Mouse (Mus musculus) liver, embryonic 13.5 days (tissue): Measurements from ENCODE around the gene Gmds. TPM values are rescaled to one million over a fixed set of nuclear protein-coding genes. Genes with fewer than 3 reads are reported as not detected.

Experiments used
- ATAC-seq: fragments of 200-750 bp; cut with Nextera tagmentation; 2 replicates; pipeline ENCODE4 v1.8.0; 2017; ENCODE audit warnings: low read depth, mild to moderate bottlenecking, moderate number of reproducible peaks, moderate library complexity
- DNase-seq: peaks from one replicate; pipeline ENCODE4 v3.0.0; 2022
- H3K27ac ChIP-seq: fragments of 300-500 bp; sonication (generic); 2 replicates; pipeline ENCODE4 v1.5.1; 2015; ENCODE audit warnings: moderate library complexity, mild to moderate bottlenecking, inconsistent platforms
- H3K27me3 ChIP-seq: fragments of 300-500 bp; sonication (generic); 2 replicates; pipeline ENCODE4 v1.6.1; 2015; ENCODE audit warnings: mild to moderate bottlenecking, inconsistent platforms
- H3K36me3 ChIP-seq: fragments of 300-500 bp; sonication (generic); 2 replicates; pipeline ENCODE4 v1.6.1; 2015; ENCODE audit warnings: mild to moderate bottlenecking, inconsistent platforms
- H3K4me1 ChIP-seq: fragments of 300-500 bp; sonication (generic); replicated peaks from 2 replicates; pipeline ENCODE4 v1.6.1; 2015; ENCODE audit warnings: inconsistent platforms
- H3K4me2 ChIP-seq: fragments of 300-500 bp; sonication (generic); 2 replicates; pipeline ENCODE4 v1.6.1; 2015; ENCODE audit warnings: inconsistent platforms, mild to moderate bottlenecking, moderate library complexity
- H3K4me3 ChIP-seq: fragments of 300-500 bp; sonication (generic); replicated peaks from 2 replicates; pipeline ENCODE4 v1.5.1; 2015; ENCODE audit warnings: mild to moderate bottlenecking, inconsistent platforms
- H3K9ac ChIP-seq: fragments of 300-500 bp; sonication (generic); 2 replicates; pipeline ENCODE4 v1.6.1; 2015; ENCODE audit warnings: mild to moderate bottlenecking, inconsistent platforms
- H3K9me3 ChIP-seq: fragments of 300-500 bp; sonication (generic); replicated peaks from 2 replicates; pipeline ENCODE4 v1.6.1; 2016; ENCODE audit warnings: inconsistent platforms
- WGBS: fragments of 180-500 bp; shearing (Covaris S2); methylation state at CpG from one replicate; pipeline ENCODE4 v1.1.7; 2015; ENCODE audit not compliant: insufficient replicate concordance; 5-methylcytosine and 5-hydroxymethylcytosine counted together
- polyA plus RNA-seq: library from polyadenylated mRNA; unstranded; fragments of >200 nt; fragmentation: Nextera tagmentation; extraction: Ambion mirVana; gene quantifications from 2 replicates; pipeline ENCODE4 v1.2.1, GENCODE M21; 2015

The Gmds gene
- polyA plus RNA-seq, 1 experiment from 2014 or later: 9.1 TPM

DNA sequence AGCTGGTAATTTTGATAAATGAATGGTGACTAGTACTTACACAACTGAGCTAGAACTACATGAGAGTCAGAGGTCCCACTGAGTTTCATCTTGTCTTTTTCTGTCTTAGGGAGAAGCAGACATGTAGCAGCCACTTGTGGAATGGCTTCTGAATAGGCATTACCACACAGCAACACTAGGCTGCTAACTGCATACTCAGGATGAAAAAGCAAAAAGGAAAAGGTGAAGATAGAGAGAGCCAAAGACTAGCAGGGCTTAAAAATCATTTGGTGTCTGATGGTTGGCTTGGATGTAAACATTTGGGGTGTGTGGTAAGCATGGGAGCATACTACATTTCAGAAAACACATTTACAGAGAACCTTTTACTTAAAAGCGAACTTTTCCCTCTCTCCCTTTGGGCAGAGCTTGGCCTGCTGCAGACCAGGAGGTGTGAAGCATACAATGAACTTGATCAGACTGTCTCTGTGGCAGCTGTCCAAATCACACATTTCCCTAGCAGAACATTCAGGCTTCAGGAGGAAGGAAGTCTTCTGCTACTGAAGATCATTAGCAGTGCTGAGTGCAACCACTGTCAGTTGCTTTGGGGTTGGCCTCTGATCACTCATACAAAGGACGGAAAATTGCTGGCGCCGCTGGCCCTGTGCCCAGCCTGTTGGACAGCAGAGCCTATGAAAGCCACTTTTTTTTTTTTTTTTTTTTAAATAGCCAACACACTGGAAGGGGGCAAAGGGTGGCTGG, 319.9 kb downstream of the Gmds start:
- H3K4me3 ChIP-seq: no peak overlapping the region
- no peaks in the 10 kb centered on the region for H3K27me3 ChIP-seq
- H3K9ac ChIP-seq: no peak overlapping the region
- H3K9me3 ChIP-seq: no peaks in the 10 kb centered on the region
- H3K36me3 ChIP-seq: no peaks in the 10 kb centered on the region
- H3K4me1 ChIP-seq: no peaks in the 10 kb centered on the region
- DNase-seq (peak; percentile 1), ATAC-seq (0 out of 2 replicates have a peak, but pooled peaks have one; percentile 41)
- no peak overlapping the region for H3K27ac ChIP-seq
- no peak overlapping the region for H3K4me2 ChIP-seq
- 48% methylated on average over 4 of the region's 4 CpGs for whole genome bisulfite sequencing

DNA sequence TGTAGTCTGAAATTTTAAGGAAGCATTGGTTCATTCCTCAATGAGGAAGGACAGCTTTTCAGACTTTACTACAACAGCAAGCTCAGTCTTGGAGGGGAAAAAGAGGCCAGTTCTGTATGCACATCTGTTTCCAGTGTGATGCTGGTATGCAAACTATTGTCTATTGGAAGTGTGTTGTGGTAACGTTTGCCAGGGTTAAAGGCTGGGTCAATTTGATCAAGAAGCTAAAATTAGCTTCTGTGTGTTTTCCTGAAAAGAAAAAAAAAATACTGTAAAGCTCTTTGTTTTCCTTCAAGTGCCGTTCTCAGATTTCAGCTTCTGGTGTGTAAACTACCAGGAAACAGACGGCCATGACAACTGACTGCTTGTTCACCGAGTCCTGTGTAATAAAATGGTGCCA, 329.7 kb downstream of the Gmds start:
- Histone ChIP-seq H3K4me3 (no peak overlapping the region), H3K36me3 (no peaks in the 10 kb centered on the region), H3K27me3 (no peaks in the 10 kb centered on the region), H3K4me2 (no peak overlapping the region), H3K9ac (no peak overlapping the region), H3K27ac (no peak overlapping the region), H3K9me3 (no peaks in the 10 kb centered on the region), H3K4me1 (no peaks in the 10 kb centered on the region)
- WGBS: 31% methylated on average over 4 of the region's 4 CpGs
- no peak for ATAC-seq
- no peak for DNase-seq

- ATAC-seq: no peak
- 56% methylated on average over 7 of the region's 7 CpGs for WGBS
These were observed 330.4 kb downstream of the Gmds start for GRCm38 (mm10) chr13:32008116-32008641.

GRCm38 (mm10) chr13:31993391-31993790, 345.1 kb downstream of the Gmds start:
- no peak for ATAC-seq
- WGBS: 62% methylated on average over 4 of the region's 4 CpGs
- no peak overlapping the region for H3K4me2 ChIP-seq

More at GRCm38 (mm10) chr13:32008116-32008641, 330.4 kb downstream of the Gmds start:
- H3K4me3 ChIP-seq: no peak overlapping the region
- H3K36me3 ChIP-seq: no peaks in the 10 kb centered on the region
- no peaks in the 10 kb centered on the region for H3K9me3 ChIP-seq
- no peak overlapping the region for H3K4me2 ChIP-seq
- DNase-seq: no peak
- H3K27me3 ChIP-seq: no peaks in the 10 kb centered on the region
- no peak overlapping the region for H3K9ac ChIP-seq
- no peak overlapping the region for H3K27ac ChIP-seq
- no peaks in the 10 kb centered on the region for H3K4me1 ChIP-seq

DNA sequence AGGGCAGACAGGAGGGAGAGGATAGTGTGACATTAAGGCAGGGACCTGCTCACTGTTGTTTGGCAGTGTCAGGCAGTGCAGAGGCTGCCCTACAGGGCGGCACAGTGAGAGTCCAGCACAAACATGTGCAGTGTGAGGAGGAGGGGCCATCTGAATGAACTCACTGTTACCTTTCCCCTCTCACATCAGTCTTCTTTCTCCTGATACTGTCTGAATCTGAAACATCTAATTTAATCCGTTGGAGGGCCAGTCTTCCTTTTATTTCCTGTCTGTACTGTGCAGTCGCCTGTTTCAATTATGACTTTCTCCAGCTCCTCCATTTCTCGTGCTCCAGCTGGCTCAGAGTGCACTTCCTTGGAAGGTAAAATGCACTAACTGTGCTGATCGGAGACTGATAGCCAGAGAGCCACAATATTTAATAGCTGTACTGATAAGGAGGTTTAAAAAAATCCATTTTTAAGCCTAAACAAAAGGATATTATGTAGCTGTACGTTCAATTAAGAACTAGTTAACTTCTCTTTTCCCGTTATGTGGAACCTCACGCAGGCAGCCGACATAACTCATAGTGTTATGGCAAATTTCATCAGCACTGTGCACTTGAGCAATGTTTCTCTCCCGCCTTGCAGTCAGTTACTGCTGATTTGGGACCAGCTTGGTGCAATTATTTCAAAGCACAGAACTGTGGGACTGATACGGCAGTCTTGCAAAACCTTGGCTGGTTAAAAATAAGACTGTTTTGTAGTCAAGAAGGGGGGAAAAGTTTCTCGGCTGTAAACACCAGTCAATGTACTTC, 345.9 kb downstream of the Gmds start:
- H3K27ac ChIP-seq: no peak overlapping the region
- WGBS: 50% methylated on average over 12 of the region's 12 CpGs
- no peaks in the 10 kb centered on the region for H3K36me3 ChIP-seq
- ATAC-seq: no peak
- H3K9ac ChIP-seq: no peak overlapping the region
- no peaks in the 10 kb centered on the region for H3K9me3 ChIP-seq
- H3K27me3 ChIP-seq: no peaks in the 10 kb centered on the region
- DNase-seq: no peak
- no peak overlapping the region for H3K4me3 ChIP-seq
- H3K4me2 ChIP-seq: no peak overlapping the region
- H3K4me1 ChIP-seq: no peaks in the 10 kb centered on the region; the same call in 1 of the 2 replicates

More at GRCm38 (mm10) chr13:31993391-31993790, 345.1 kb downstream of the Gmds start:
- Histone ChIP-seq H3K27me3 (no peaks in the 10 kb centered on the region), H3K4me3 (no peak overlapping the region), H3K9me3 (no peaks in the 10 kb centered on the region), H3K9ac (no peak overlapping the region), H3K27ac (no peak overlapping the region), H3K4me1 (no peaks in the 10 kb centered on the region; the same call in 1 of the 2 replicates), H3K36me3 (no peaks in the 10 kb centered on the region)
- DNase-seq: no peak

GRCm38 (mm10) chr13:31981198-31981597, 357.3 kb downstream of the Gmds start:
- Histone ChIP-seq H3K36me3 (no peaks in the 10 kb centered on the region), H3K9ac (no peak overlapping the region), H3K27me3 (no peaks in the 10 kb centered on the region), H3K4me3 (no peak overlapping the region), H3K4me1 (no peaks in the 10 kb centered on the region), H3K4me2 (no peak overlapping the region), H3K27ac (no peak overlapping the region), H3K9me3 (no peaks in the 10 kb centered on the region)
- DNase-seq (no peak), ATAC-seq (no peak)
- 76% methylated on average over 1 of the region's 1 CpGs for WGBS

DNA sequence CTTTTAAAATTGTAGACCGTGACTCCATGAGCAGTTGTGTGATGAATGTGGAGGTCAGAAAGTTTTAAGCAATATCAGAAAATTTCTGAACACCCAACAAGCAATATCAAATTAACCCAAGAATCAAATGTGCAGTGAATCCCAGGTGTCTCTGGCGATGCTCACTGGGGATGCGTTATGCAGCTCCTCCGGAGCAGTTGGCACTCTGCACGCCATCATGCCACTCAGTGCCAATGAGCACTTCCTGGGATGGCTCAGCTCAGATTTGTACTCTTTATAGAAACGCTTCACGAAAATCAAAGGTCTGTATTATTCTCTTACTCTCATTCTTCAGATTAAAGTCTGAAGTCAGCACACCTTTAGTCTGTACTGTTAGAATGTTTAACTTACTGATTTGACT, 360.4 kb downstream of the Gmds start:
- no peak for DNase-seq
- WGBS: 73% methylated on average over 7 of the region's 7 CpGs
- H3K36me3 ChIP-seq: no peaks in the 10 kb centered on the region

GRCm38 (mm10) chr13:31974751-31975479, 363.6 kb downstream of the Gmds start:
- DNase-seq: no peak
- Histone ChIP-seq H3K4me3 (no peak overlapping the region), H3K4me2 (no peak overlapping the region), H3K36me3 (no peaks in the 10 kb centered on the region), H3K9ac (no peak overlapping the region), H3K27ac (no peak overlapping the region), H3K27me3 (no peaks in the 10 kb centered on the region), H3K9me3 (no peaks in the 10 kb centered on the region), H3K4me1 (no peaks in the 10 kb centered on the region)
- WGBS: 46% methylated on average over 3 of the region's 3 CpGs
- ATAC-seq: no peak

More for the DNA sequence above, 360.4 kb downstream of the Gmds start:
- no peak overlapping the region for H3K27ac ChIP-seq
- no peak overlapping the region for H3K4me2 ChIP-seq
- H3K9ac ChIP-seq: no peak overlapping the region
- no peaks in the 10 kb centered on the region for H3K9me3 ChIP-seq
- H3K4me3 ChIP-seq: no peak overlapping the region
- H3K4me1 ChIP-seq: no peaks in the 10 kb centered on the region
- no peak for ATAC-seq
- H3K27me3 ChIP-seq: no peaks in the 10 kb centered on the region

DNA sequence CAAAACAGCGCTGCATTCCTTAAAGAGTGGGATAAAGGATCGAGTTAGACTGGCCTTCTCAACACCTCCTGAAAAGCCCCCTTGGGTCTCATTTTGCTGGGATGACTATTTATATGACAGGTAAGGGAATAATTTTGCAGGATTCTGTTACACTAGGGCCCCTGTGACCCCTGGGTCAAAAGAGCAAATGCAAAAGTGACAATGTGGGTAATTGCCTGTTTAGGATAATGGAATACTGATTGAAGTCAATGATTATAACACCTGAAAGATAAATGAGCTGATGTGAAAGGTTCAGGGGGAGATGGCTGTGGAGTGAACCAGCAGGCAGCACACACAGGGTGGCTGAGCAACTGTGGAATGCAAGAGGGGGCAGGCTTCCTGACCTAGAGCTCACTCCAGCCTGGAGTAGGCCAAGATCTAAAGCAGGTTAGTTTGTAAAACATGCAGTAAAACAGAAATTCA, 367.5 kb downstream of the Gmds start:
- H3K27ac ChIP-seq: no peak overlapping the region
- H3K36me3 ChIP-seq: no peaks in the 10 kb centered on the region
- no peaks in the 10 kb centered on the region for H3K27me3 ChIP-seq
- no peaks in the 10 kb centered on the region for H3K9me3 ChIP-seq
- no peak for DNase-seq
- H3K9ac ChIP-seq: no peak overlapping the region
- H3K4me2 ChIP-seq: no peak overlapping the region
- H3K4me1 ChIP-seq: no peaks in the 10 kb centered on the region
- 67% methylated on average over 2 of the region's 2 CpGs for WGBS
- ATAC-seq: no peak
- no peak overlapping the region for H3K4me3 ChIP-seq

GRCm38 (mm10) chr13:31968272-31968671, 370.3 kb downstream of the Gmds start:
- no peak for DNase-seq
- no peaks in the 10 kb centered on the region for H3K27me3 ChIP-seq
- H3K4me2 ChIP-seq: no peak overlapping the region
- ATAC-seq: no peak
- no peak overlapping the region for H3K9ac ChIP-seq
- 68% methylated on average over 2 of the region's 2 CpGs for WGBS
- no peaks in the 10 kb centered on the region for H3K9me3 ChIP-seq
- H3K4me3 ChIP-seq: no peak overlapping the region
- no peak overlapping the region for H3K27ac ChIP-seq
- no peaks in the 10 kb centered on the region for H3K36me3 ChIP-seq
- H3K4me1 ChIP-seq: no peaks in the 10 kb centered on the region
